Comparison of ENCODE assay signal across 9 mouse cellular contexts in the genomic region with DNA sequence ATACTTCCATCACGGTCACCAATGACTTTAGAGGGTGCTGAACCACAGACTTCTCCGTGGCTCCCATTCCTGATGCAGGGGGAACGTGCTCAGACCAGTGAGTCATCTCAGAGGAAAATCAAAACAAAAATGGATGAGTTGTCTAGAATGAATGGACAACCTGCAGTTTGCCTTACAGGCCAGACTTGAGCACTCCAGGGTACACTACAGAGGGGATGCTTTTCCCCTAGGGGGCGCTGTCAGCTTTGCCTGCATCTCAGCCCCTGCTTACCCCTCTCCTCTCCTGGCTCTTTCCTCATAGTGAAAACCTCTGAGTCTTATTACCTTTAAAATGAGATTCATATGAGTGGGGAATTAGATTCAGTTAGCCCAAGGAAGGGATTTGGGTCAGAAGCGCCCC.
DNase-seq lines count a peak whose midpoint lies in the region; ATAC-seq lines count a peak whose summit lies in the region.
"Had no signal": no experiment of that assay in that cellular context is flagged by ENCODE, and none has a peak within 500 bp of the region (broad histone marks: within the 10 kb centered on the region; RNA-seq: fewer than 3 reads in every experiment).

No protein-coding gene starts in this region.

- no peak for ATAC-seq in kidney, embryonic 16.5 days (ENCODE audit: low FRiP score, low TSS enrichment)

- no peaks in the 10 kb centered on the region for H3K4me1 ChIP-seq in kidney, embryonic 16.5 days (ENCODE audit: insufficient read depth, low read length)
- H3K4me1 ChIP-seq in limb, embryonic 10.5 days = peaks cover 4% of the 10 kb centered on the region; the same call in 1 of the 2 replicates
- H3K4me1 ChIP-seq: liver, embryonic 15.5 days had no signal

- DNase-seq in kidney, adult 11 months = peak; percentile 61
- DNase-seq in ZHBTc4 (ENCODE audit: low read depth, low spot score) = peak; percentile 51
- peak; percentile 58 for DNase-seq in embryo, embryonic 10 days (ENCODE audit: low spot score)
- DNase-seq in kidney, adult 8-10 months = peak; percentile 42 to 67
- DNase-seq in limb, embryonic 10.5 days (ENCODE audit: low spot score) = peak; percentile 64
- peak; percentile 69 for DNase-seq in right cerebral cortex, adult 18-20 months
- DNase-seq in yolk sac, embryonic 10.5 days (ENCODE audit: low spot score) = no peak

- H3K36me3 ChIP-seq in kidney, embryonic 16.5 days (ENCODE audit: insufficient read depth, low read length) = no peaks in the 10 kb centered on the region
- H3K36me3 ChIP-seq in limb, embryonic 10.5 days = no peaks in the 10 kb centered on the region
- H3K36me3 ChIP-seq: liver, embryonic 15.5 days had no signal

- H3K27ac ChIP-seq in kidney, embryonic 16.5 days (ENCODE audit: low read length) = no peak overlapping the region
- no peak overlapping the region for H3K27ac ChIP-seq in limb, embryonic 10.5 days
- H3K27ac ChIP-seq: liver, embryonic 15.5 days had no signal

- no peak overlapping the region for H3K4me3 ChIP-seq in kidney, embryonic 16.5 days (ENCODE audit: low read length)
- H3K4me3 ChIP-seq in limb, embryonic 10.5 days = no peak overlapping the region
- H3K4me3 ChIP-seq: liver, embryonic 15.5 days had no signal

- H3K9me3 ChIP-seq in kidney, embryonic 16.5 days (ENCODE audit: low read length) = no peaks in the 10 kb centered on the region
- H3K9me3 ChIP-seq in limb, embryonic 10.5 days (replicated peaks) = no peaks in the 10 kb centered on the region
- H3K9me3 ChIP-seq: liver, embryonic 15.5 days had no signal

- H3K9ac ChIP-seq in kidney, embryonic 16.5 days (replicated peaks; ENCODE audit: low read length) = no peak overlapping the region
- H3K9ac ChIP-seq: liver, embryonic 15.5 days had no signal

- WGBS in kidney, embryonic 16.5 days = 44% methylated on average over 5 of the region's 5 CpGs
- 42% methylated on average over 5 of the region's 5 CpGs for WGBS in limb, embryonic 10.5 days

- no peak overlapping the region for H3K4me2 ChIP-seq in kidney, embryonic 16.5 days (replicated peaks; ENCODE audit: low read depth, low read length)
- H3K4me2 ChIP-seq: liver, embryonic 15.5 days had no signal

- no peaks in the 10 kb centered on the region for H3K27me3 ChIP-seq in kidney, embryonic 16.5 days (ENCODE audit: insufficient read depth, low read length)
- H3K27me3 ChIP-seq in limb, embryonic 10.5 days (ENCODE audit: low read depth, poor library complexity, severe bottlenecking) = no peaks in the 10 kb centered on the region
- H3K27me3 ChIP-seq: liver, embryonic 15.5 days had no signal
